Mouse (Mus musculus): Measurements from ENCODE around the gene Cyp46a1.

The Cyp46a1 gene

DNA sequence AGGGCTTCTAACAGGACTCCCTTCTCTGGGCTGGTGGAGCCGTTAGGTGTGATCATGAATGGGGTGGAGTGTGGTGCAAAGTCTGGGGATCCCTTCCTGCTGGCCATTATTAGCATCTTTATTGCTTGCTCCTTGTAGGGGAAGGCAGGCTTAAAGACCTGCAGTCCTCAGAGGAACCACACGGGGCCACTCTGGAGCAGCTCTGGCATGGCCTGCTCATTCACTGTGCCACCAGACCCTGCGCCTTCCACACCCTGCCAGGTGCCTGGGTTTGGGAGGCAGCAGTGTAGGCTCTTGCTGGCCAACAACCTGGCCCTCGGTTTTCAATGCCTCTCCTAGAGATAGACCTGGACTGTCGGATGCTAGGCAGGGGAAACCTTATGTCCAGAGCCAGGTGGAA lies 29.6 kb downstream of the Cyp46a1 start:
- peak; percentile 56 for DNase-seq (ENCODE audit: low read depth, low spot score)

DNA sequence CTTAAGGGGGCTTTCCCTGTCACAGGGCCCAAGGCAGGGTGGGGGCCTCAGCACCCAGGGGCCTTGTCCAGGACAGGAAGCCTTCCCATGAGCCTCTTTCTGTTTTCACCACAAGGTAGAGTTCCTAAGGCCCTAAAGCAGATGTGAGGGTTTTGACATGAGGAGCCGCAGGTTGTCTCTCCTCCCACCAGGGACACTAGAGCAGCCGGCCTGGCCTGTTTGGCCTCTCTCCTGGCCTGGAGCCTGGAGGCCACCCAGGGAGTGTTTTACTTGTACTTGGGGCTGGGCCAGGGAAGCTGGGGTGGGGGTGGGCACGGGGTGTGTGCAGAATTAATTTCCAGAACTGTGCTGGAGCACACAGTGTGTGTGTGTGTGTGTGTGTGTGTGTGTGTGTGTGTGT lies 31.2 kb downstream of the Cyp46a1 start:
- no peak for DNase-seq (ENCODE audit: low read depth, low spot score)

- no peak for DNase-seq (ENCODE audit: low read depth, low spot score)
These were observed 31.7 kb downstream of the Cyp46a1 start for GRCm38 (mm10) chr12:108365868-108366267.

GRCm38 (mm10) chr12:108367909-108368308 lies 33.7 kb downstream of the Cyp46a1 start:
- no peak for DNase-seq (ENCODE audit: low read depth, low spot score)

DNA sequence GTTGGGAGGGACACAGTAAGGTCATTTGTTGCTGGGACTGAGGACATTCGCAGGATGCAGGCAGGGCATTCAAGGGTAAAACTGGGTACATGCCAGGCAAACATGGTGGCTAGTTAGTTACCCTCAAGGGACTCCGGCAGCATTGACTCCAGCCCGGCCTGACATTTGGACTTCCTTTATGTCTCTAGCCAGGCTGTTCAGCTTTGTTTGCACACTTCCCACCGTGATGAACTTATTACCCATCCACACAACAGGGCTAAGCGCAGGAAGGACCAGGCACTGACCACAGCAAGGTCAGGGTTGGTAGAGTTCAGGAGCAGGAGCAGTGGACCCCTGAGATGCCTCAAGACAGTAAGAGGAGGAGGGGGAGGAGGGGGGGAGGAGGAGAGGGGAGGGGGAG lies 34.7 kb downstream of the Cyp46a1 start:
- no peak for DNase-seq (ENCODE audit: low read depth, low spot score)

GRCm38 (mm10) chr12:108370596-108371428 lies 36.6 kb downstream of the Cyp46a1 start, which contains the start of gene Eml1:
TSS of gene Eml1 (plus strand) at chr12:108370957.
- no peak for DNase-seq (ENCODE audit: low read depth, low spot score)

- no peak for DNase-seq (ENCODE audit: low read depth, low spot score)
These were observed 37.2 kb downstream of the Cyp46a1 start for GRCm38 (mm10) chr12:108371429-108371765.

- no peak for DNase-seq (ENCODE audit: low read depth, low spot score)
These were observed 38.1 kb downstream of the Cyp46a1 start for GRCm38 (mm10) chr12:108372241-108372640.

DNA sequence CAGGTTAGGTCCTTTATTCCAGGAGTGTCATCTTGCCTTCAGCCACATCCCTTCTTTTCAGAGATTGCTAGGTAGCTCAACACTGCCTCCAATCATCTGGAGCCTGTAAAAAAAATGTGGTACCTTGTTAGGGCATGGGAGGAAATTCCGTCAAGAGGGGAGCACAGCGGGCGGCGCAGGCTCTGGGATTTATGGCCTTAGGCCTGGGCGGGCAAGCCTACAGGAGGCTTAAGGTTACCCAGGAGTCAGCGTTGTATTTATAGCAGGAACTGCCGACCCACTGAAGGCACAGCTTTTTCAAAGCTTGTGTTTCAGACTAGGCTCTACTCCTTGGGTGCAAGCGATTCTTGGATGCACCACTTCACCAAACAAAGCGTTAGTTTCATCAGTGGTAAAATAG lies 39.4 kb downstream of the Cyp46a1 start:
- no peak for DNase-seq (ENCODE audit: low read depth, low spot score)

- DNase-seq (ENCODE audit: low read depth, low spot score): no peak
These were observed 40.5 kb downstream of the Cyp46a1 start for GRCm38 (mm10) chr12:108374689-108375088.

DNA sequence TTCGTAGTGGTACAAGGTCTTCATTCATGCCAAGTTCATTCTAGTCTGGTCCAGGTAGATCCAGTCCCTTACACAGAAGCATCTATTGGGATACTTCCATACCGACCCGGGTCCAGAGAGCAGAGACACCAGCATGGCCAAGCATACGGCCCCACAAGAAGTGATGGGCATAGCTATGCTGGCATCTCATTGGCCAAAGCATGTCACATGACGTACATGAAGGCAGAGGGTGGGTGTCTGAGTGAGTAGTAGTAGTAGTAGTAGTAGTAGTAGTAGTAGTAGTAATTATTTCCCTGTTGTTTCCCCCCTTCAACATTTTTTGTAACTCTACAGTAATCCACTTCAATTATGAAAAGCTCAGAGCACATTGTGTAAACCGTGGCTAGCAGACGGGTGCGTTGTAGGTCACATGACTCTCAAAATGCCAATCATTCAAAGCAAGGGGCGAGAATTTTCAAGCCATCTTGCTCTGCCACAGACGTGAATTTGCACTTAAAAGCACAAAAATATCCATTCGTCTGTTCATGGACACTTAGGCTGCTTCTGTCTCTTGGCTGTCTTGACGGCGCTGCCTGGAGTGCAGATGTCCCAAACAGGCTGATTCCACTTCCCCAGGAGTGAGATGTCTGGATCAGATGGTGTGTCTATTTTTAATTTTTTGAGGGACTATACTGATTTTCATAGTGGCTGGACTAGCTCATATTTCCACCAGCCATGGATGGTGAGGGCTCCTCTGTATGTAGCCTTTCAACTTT lies 44.4 kb downstream of the Cyp46a1 start:
- DNase-seq (ENCODE audit: low read depth, low spot score): no peak

- DNase-seq (ENCODE audit: low read depth, low spot score): no peak
These were observed 52.5 kb downstream of the Cyp46a1 start for GRCm38 (mm10) chr12:108386476-108387232.

- no peak for DNase-seq (ENCODE audit: low read depth, low spot score)
These were observed 55.5 kb downstream of the Cyp46a1 start for GRCm38 (mm10) chr12:108389718-108390117.

DNA sequence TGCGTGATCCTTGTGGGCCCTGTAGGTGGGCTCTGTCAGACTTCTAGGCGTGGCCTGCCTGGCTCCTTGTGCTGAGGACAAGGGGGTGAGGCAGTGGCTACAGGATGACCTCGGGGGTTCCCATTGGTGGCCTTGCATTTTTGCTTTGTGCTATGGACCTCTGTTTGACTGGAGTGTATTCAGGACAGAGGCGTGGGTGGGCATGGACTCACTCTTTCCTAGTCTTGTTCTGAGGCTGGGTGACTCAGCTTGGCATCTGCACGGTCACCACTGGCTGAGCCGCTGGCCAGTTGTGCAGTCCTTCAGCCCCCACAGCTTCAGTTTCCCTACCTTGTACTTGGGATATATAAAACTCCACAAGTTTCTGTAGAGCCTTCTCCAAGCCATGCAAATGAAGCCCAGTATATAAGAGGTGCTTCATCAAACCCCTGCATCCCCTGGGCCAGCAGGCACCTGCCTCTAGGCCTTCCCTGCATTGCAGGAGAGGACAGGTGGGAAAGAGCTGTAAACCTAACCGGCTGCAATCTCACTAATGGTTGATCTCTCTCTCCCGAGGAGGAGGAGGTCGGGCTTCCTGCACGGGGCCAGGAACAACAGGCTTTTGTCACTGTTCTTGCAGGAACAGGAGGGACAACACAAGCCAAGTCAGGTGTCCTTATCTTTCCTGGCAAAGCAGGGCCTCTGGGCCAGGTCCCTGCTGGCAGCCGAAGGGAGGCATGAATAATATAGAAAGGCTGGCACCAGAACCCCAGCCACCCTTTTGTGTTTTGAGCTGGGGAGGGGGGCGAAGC lies 58.3 kb downstream of the Cyp46a1 start:
- no peak for DNase-seq (ENCODE audit: low read depth, low spot score)

DNA sequence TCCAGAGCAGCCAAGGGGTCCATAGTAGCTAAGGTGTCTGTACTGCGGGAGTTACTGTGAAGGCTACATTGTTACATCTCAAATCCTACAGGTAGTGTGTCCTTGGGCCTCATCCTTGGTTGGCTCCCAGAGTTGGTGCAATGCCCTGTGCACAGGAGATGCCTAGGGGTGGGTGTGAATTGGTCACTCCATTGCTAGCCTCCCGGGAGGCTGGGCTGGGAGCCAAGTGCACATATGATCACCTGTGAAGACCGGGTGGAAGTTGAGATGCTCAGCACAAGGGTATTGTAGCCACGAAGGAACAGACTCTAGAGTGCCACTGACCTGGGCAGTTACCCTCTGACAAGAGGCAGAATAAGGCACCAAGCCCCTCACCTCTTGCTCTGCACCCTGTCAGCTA lies 58.9 kb downstream of the Cyp46a1 start:
- DNase-seq (ENCODE audit: low read depth, low spot score): no peak

GRCm38 (mm10) chr12:108393637-108394036 lies 59.5 kb downstream of the Cyp46a1 start:
- DNase-seq (ENCODE audit: low read depth, low spot score): no peak

- DNase-seq (ENCODE audit: low read depth, low spot score): no peak
These were observed 60.5 kb downstream of the Cyp46a1 start for GRCm38 (mm10) chr12:108394534-108395284.

DNA sequence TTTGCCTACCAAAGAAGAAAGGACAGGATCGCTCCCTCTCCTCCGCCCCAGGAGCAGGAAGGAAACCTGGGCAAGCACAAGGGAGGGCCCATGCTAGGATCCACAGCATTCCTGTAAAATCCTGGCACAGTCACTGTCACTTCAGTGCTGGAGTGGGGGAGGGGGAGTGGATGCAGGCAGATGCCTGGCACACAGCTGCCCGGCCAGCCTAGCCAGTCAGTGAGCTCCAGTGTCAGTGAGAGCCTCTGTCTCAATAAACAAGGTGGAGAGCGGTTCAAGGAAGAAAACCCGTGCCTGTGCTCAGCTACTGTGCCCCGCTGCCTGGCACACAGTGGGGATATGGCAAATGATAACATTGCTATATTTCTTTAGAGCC lies 61.1 kb downstream of the Cyp46a1 start:
- no peak for DNase-seq (ENCODE audit: low read depth, low spot score)

- DNase-seq (ENCODE audit: low read depth, low spot score): no peak
These were observed 62.1 kb downstream of the Cyp46a1 start for GRCm38 (mm10) chr12:108396081-108396947.

DNA sequence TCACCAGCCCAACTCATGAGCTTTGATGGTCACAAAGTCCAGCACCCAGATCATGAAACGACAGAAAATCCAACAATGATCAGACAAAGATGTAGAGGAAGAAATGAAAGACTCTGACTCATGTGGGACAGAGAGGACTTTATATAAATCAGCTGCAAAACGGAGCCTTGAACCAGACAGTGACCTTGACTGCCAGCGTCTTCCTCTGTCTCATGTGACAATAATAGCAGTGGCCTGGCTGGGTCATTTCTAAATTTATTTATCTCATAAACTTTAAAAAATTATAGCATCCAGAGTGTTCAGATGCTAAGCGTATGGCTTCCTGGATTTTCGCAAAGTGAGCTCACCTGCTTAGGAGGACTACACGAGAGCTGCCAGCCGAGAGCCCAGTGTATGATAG lies 64.5 kb downstream of the Cyp46a1 start:
- DNase-seq (ENCODE audit: low read depth, low spot score): no peak

Measured in retina, adult 2 months (tissue).